Mouse (Mus musculus) thymus, adult 2 months (tissue): ENCODE data around the gene Unc13a. TPM values are rescaled to one million over a fixed set of nuclear protein-coding genes. Genes with fewer than 3 reads are reported as not detected.
"Not testable (repeated sequence)": the region's sequence is repeated elsewhere in the genome, so short reads cannot be mapped to it uniquely, and the experiment has no call there.

Source experiments
- DNase-seq: peaks from one replicate; pipeline ENCODE4 v3.0.0; 2021
- H3K27ac ChIP-seq: fragments of 200-500 bp; 2 replicates; pipeline ENCODE4 v1.5.1; 2012; ENCODE audit warnings: low read length, control low read depth; ENCODE audit not compliant: control insufficient read depth, insufficient read depth
- H3K27me3 ChIP-seq: fragments of 200-500 bp; 2 replicates; pipeline ENCODE4 v1.6.1; 2012; ENCODE audit warnings: mild to moderate bottlenecking, low read length, moderate library complexity, mixed read lengths; ENCODE audit not compliant: control insufficient read depth, insufficient read depth
- H3K36me3 ChIP-seq: fragments of 200-500 bp; 2 replicates; pipeline ENCODE4 v1.6.1; 2012; ENCODE audit warnings: mild to moderate bottlenecking, low read length, moderate library complexity; ENCODE audit not compliant: control insufficient read depth, insufficient read depth
- H3K4me1 ChIP-seq: fragments of 200-500 bp; replicated peaks from 2 replicates; pipeline ENCODE4 v1.6.1; 2012; ENCODE audit warnings: low read length; ENCODE audit not compliant: control insufficient read depth, insufficient read depth
- H3K4me3 ChIP-seq: fragments of 200-500 bp; 2 replicates; pipeline ENCODE4 v1.5.1; 2012; ENCODE audit warnings: mild to moderate bottlenecking, low read length, control low read depth, moderate library complexity; ENCODE audit not compliant: control insufficient read depth, insufficient read depth
- CTCF ChIP-seq: fragments of 200-500 bp; IDR thresholded peaks from 2 replicates; pipeline ENCODE4 v1.5.1; 2012; ENCODE audit warnings: mild to moderate bottlenecking, control low read depth, low read length, moderate library complexity, borderline replicate concordance; ENCODE audit not compliant: control insufficient read depth, poor library complexity, insufficient read depth; ENCODE audit errors: extremely low read depth
- POLR2A ChIP-seq: fragments of 200-500 bp; IDR thresholded peaks from 2 replicates; pipeline ENCODE4 v1.6.1; 2012; ENCODE audit warnings: mild to moderate bottlenecking, low read length, control low read depth, moderate library complexity; ENCODE audit not compliant: control insufficient read depth, poor library complexity, insufficient read depth; ENCODE audit errors: extremely low read depth
- WGBS: fragments of 180-500 bp; shearing (Covaris S2); methylation state at CpG from one replicate; pipeline ENCODE4 v1.1.7; 2018; 5-methylcytosine and 5-hydroxymethylcytosine counted together
- polyA plus RNA-seq: library from polyadenylated mRNA; depleted of rRNA; stranded (reverse); fragments of >200 nt; gene quantifications from 2 replicates; pipeline ENCODE4 v1.2.3, GENCODE M21; 2012

Gene Unc13a
- polyA plus RNA-seq, 1 experiment: 1.6 TPM

DNA sequence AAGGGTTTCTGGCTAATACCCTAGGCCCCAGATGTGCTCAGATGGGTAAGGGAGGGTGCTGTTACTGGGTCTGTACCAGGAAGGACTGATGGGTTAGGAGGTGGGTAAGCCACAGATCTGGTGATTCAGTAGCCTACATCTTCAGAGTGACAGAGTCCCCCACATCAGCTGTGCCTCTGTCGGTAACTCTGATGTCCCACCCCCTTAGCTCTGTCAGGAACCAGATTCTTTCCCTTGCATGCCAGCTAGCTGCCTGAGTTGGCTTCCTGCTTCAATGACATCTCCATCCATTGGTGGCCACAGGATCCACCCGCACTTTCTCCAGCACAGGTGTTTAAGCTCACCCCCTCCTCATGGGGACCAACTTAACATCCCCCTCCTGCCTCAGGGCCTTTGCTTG, 40.0 kb upstream of the Unc13a start:
- no peak for TF ChIP-seq POLR2A
- TF ChIP-seq CTCF: no peak
- Histone ChIP-seq H3K4me1 (no peaks in the 10 kb centered on the region), H3K4me3 (no peak overlapping the region), H3K27ac (no peak overlapping the region), H3K27me3 (no peaks in the 10 kb centered on the region), H3K36me3 (peaks cover 68% of the 10 kb centered on the region)
- 67% methylated on average over 2 of the region's 2 CpGs for WGBS
- no peak for DNase-seq

DNA sequence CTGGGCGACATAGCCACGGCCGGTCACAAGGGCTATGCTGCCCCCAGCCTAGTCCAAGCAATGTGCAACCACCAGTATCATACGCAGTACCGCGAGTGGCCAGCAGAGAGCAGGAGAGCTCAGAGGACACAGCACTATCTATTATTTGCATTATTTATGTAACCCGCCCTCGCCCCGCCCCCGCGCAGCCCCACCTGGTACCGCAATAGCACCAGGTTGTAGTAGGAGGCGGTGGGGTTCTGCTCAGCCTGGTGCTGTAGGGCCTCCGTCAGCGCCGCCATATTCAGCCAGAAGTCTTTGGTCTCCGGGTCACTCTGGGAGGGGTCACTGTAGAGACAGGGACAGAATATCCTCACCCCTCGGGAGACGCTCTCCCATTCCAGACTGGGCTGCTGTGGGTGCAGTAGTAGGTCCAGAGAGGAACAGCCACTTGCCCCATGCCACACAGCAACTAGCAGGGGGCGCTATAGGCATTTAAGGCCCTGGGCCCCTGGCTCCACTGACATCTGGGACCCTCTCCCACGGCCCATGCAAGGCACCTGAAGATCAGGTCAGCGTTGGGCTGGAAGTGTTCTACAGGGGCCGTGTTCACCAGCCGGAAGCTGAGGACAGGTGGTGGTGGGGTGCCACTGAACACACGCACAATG, 38.4 kb upstream of the Unc13a start:
- DNase-seq: peak; percentile 72
- 76% methylated on average over 25 of the region's 25 CpGs for WGBS
- no peak overlapping the region for H3K27ac ChIP-seq
- no peak overlapping the region for H3K4me3 ChIP-seq
- H3K4me1 ChIP-seq: no peaks in the 10 kb centered on the region
- H3K27me3 ChIP-seq: no peaks in the 10 kb centered on the region
- peak; percentile 38; the same call in 1 of the 2 replicates for TF ChIP-seq CTCF
- TF ChIP-seq POLR2A: no peak
- peaks cover 53% of the 10 kb centered on the region for H3K36me3 ChIP-seq

DNA sequence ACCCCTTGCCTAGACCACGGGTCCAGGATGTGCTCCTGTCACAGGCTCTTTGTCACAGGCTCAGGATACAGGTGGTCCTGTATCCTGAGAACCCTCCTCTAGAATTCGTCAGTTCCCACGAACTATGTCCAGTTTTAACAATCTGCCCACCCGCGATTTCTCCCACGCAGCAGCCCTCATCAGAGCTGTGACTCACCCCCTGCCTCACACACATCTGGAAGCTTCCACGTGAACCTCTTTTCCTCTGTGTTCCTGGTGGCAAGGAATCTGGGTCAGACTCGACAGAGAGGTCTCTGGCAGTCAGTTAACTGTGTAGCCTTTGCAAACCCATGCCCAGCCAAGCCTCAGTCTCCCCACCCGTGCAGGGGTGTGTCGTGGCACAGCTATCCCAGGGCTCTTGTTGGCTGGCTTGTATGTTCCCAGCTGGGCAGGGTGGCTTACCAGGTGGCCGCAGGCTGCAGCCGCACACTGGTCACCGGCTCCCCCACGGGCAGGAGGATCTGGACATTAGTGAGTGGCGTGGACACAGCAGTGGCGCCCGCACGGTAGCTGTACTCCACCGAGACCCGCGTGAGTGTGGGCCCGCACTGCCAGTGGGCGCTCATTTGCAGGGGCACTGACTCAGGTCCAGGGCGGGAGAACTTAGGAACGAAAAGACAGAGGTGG, 37.7 kb upstream of the Unc13a start:
- TF ChIP-seq POLR2A (no peak), CTCF (no peak)
- no peak for DNase-seq
- H3K27ac ChIP-seq: no peak overlapping the region
- H3K4me3 ChIP-seq: no peak overlapping the region
- peaks cover 46% of the 10 kb centered on the region for H3K36me3 ChIP-seq
- 92% methylated on average over 25 of the region's 25 CpGs for WGBS
- H3K4me1 ChIP-seq: no peaks in the 10 kb centered on the region
- H3K27me3 ChIP-seq: no peaks in the 10 kb centered on the region

DNA sequence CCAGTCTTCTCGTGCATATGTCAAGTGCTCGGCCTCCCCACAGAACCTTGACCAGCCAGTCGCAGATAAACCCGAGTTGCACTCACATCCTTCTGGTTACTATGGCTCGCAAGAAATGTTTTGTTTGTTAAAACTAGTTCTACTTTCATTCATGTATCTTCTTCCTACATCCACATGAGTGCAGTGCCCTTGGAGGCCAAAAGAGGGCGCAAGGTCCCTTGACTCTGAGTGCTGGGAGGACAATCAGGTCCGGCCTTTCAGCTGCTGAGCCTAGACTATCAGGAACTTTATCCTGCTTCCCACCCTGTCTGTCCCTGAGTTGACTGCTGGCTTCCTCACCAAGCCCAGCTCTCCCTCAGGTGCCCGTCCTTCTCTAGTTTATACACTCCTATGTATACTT, 36.3 kb upstream of the Unc13a start:
- no peaks in the 10 kb centered on the region for H3K4me1 ChIP-seq
- DNase-seq: peak; percentile 75
- no peak overlapping the region for H3K4me3 ChIP-seq
- no peak overlapping the region for H3K27ac ChIP-seq
- H3K36me3 ChIP-seq: peaks cover 33% of the 10 kb centered on the region
- no peaks in the 10 kb centered on the region for H3K27me3 ChIP-seq
- TF ChIP-seq POLR2A (no peak), CTCF (peak; percentile 66; the same call in 1 of the 2 replicates)
- WGBS: 71% methylated on average over 8 of the region's 8 CpGs

DNA sequence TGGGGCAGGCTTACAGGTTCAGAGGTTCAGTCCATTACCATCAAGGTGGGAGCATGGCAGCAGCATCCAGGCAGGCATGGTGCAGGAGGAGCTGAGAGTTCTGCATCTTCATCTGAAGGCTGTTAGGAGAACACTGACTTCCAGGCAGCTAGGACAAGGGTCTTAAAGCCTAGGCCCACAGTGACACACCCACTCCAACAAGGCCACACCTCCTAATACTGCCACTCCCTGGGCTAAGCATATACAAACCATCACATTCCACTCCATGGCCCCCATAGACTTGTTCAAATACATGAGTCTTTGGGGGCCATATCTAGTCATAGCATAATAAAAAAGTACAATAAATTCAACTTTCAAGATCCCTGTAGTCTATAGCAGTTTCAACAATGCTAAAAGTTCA, 31.8 kb upstream of the Unc13a start:
- not testable (repeated sequence) for H3K36me3 ChIP-seq, H3K4me3 ChIP-seq, H3K27me3 ChIP-seq, H3K27ac ChIP-seq, DNase-seq
- H3K4me1 ChIP-seq: peaks cover 10% of the 10 kb centered on the region

DNA sequence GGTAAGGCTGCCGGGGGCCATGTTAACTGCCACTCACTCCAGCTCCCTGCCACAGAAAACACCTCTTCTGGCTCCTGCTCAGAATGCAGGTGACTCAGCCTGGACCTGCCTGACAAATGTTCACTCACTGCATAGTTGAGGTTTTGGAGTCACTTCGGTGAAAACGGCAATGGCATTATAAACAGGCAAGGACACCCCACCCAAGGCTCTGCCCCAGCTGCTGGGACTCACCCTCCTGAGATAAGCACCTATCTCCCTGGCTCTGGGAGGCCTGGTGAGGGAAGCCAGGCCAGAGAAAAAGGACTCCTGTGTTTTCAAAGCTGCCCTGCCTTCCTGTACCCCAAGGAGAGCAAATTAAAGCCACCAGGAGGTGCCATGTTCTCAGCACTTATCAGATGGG, 31.4 kb upstream of the Unc13a start:
- no peak for DNase-seq
- Histone ChIP-seq H3K4me1 (peaks cover 10% of the 10 kb centered on the region), H3K36me3 (peaks cover 6% of the 10 kb centered on the region; the same call in 1 of the 2 replicates), H3K27me3 (no peaks in the 10 kb centered on the region), H3K27ac (no peak overlapping the region), H3K4me3 (no peak overlapping the region)
- TF ChIP-seq CTCF (no peak), POLR2A (no peak)
- 75% methylated on average over 3 of the region's 3 CpGs for WGBS

DNA sequence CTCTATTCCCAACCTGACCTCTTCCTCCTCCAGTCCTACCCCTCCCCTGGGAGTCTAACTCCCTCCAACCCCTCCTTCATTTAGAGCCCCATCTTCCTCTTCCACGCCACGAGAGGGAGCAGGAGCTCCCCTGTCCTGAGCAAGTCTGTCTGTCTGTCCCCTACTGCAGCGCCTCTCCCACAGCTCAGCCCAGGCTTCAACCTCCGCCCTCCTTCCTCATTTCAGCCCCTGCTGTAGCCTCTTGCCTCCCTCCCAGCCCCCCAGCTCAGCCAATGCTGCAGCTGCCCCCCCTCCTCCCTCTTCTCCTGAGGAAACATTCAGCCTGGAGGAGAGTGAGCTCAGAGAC, 30.5 kb upstream of the Unc13a start:
- DNase-seq: no peak
- Histone ChIP-seq H3K4me1 (peaks cover 10% of the 10 kb centered on the region), H3K27ac (no peak overlapping the region), H3K36me3 (no peaks in the 10 kb centered on the region), H3K4me3 (no peak overlapping the region), H3K27me3 (no peaks in the 10 kb centered on the region)
- no peak for TF ChIP-seq CTCF
- no peak for TF ChIP-seq POLR2A
- 15% methylated on average over 4 of the region's 4 CpGs for WGBS
